Mouse (Mus musculus) limb, embryonic 15.5 days (tissue): ENCODE results near the gene Trpm5. TPM values are rescaled to one million over a fixed set of nuclear protein-coding genes. Genes with fewer than 3 reads are reported as not detected.

ENCODE experiments used
- ATAC-seq: fragments of 200-750 bp; cut with Nextera tagmentation; 2 replicates; pipeline ENCODE4 v1.8.0; 2017; ENCODE audit warnings: low read depth, moderate TSS enrichment; ENCODE audit not compliant: insufficient number of reproducible peaks, low FRiP score, low TSS enrichment
- H3K27ac ChIP-seq: fragments of 300-500 bp; sonication (generic); 2 replicates; pipeline ENCODE4 v1.5.1; 2015; ENCODE audit warnings: moderate library complexity, mild to moderate bottlenecking, inconsistent platforms
- H3K27me3 ChIP-seq: fragments of 300-500 bp; sonication (generic); 2 replicates; pipeline ENCODE4 v1.6.1; 2015; ENCODE audit warnings: inconsistent platforms
- H3K36me3 ChIP-seq: fragments of 300-500 bp; sonication (generic); 2 replicates; pipeline ENCODE4 v1.6.1; 2015; ENCODE audit warnings: inconsistent platforms
- H3K4me1 ChIP-seq: fragments of 300-500 bp; sonication (generic); 2 replicates; pipeline ENCODE4 v1.6.1; 2015; ENCODE audit warnings: inconsistent platforms
- H3K4me2 ChIP-seq: fragments of 300-500 bp; sonication (generic); 2 replicates; pipeline ENCODE4 v1.6.1; 2015; ENCODE audit warnings: mild to moderate bottlenecking, inconsistent platforms
- H3K4me3 ChIP-seq: fragments of 300-500 bp; sonication (generic); 2 replicates; pipeline ENCODE4 v1.5.1; 2015; ENCODE audit warnings: mild to moderate bottlenecking, inconsistent platforms
- H3K9ac ChIP-seq: fragments of 300-500 bp; sonication (generic); 2 replicates; pipeline ENCODE4 v1.6.1; 2015; ENCODE audit warnings: inconsistent platforms
- H3K9me3 ChIP-seq: fragments of 300-500 bp; sonication (generic); 2 replicates; pipeline ENCODE4 v1.6.1; 2016; ENCODE audit warnings: inconsistent platforms
- WGBS: fragments of 180-500 bp; shearing (Covaris S2); methylation state at CpG from one replicate; pipeline ENCODE4 v1.1.7; 2015; 5-methylcytosine and 5-hydroxymethylcytosine counted together
- polyA plus RNA-seq: library from polyadenylated mRNA; unstranded; fragments of >200 nt; fragmentation: Nextera tagmentation; extraction: Ambion mirVana; gene quantifications from 2 replicates; pipeline ENCODE4 v1.2.1, GENCODE M21; 2015

The Trpm5 gene
- polyA plus RNA-seq, 1 experiment from 2014 or later = 22.1 TPM

- Histone ChIP-seq H3K4me1 (peaks cover 11% of the 10 kb centered on the region; the same call in 1 of the 2 replicates), H3K4me2 (no peak overlapping the region), H3K36me3 (no peaks in the 10 kb centered on the region), H3K4me3 (no peak overlapping the region), H3K9me3 (no peaks in the 10 kb centered on the region), H3K27ac (no peak overlapping the region), H3K27me3 (no peaks in the 10 kb centered on the region), H3K9ac (no peak overlapping the region)
- ATAC-seq = no peak; the same call in 1 of the 2 replicates
- WGBS = 90% methylated on average over 2 of the region's 2 CpGs
Measured at GRCm38 (mm10) chr7:143044049-143044825, 50.2 kb downstream of the Trpm5 start.

DNA sequence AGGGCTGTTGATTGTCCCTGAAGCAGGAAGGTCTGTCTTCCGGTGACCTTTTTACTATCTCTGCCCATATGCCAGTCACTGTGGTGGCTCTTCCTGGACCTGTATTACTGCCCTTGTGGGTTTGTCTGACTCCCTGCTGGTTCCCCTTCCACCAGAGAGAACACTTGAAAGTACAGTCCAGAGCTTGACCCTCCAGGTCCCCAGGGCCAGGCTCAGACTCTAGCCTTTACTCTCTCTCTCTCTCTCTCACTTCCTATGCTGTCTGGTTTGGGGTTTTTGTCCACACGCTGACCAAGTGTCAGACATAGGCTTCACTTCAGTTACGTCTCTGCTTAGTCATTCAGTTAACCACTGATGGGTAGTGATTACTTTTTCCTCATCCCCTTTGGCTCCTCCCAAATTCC lies 51.5 kb downstream of the Trpm5 start:
- H3K9me3 ChIP-seq = no peaks in the 10 kb centered on the region
- 83% methylated on average over 3 of the region's 3 CpGs for WGBS
- ATAC-seq = no peak

DNA sequence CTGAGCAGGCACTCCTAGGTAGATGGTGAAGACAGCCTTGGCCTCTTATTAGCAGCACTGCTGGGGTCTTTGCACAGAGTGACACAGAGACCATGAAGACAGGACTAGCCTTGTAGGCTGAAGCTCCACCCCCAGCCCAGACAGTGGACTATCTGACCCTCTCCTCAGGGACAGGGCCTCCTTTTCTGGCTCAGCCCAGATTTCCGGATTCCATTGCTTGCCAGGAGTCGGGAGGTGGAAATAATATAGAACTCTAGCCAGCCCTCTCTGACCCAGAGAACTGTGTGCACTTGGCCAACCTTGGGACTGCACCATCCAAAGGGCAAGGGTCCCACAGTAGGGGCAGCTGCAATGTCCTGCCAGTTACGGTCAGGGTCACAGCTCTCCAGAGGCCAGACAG lies 52.4 kb downstream of the Trpm5 start:
- Histone ChIP-seq H3K27me3 (no peaks in the 10 kb centered on the region), H3K27ac (0 out of 2 replicates have a peak overlapping the region, but pooled peaks have one; percentile 8)
- ATAC-seq = no peak

More for the DNA sequence above, 51.5 kb downstream of the Trpm5 start:
- H3K4me2 ChIP-seq = no peak overlapping the region
- H3K4me1 ChIP-seq = peaks cover 11% of the 10 kb centered on the region; the same call in 1 of the 2 replicates
- H3K9ac ChIP-seq = no peak overlapping the region
- no peak overlapping the region for H3K4me3 ChIP-seq
- H3K27ac ChIP-seq = no peak overlapping the region
- H3K27me3 ChIP-seq = no peaks in the 10 kb centered on the region
- H3K36me3 ChIP-seq = no peaks in the 10 kb centered on the region

DNA sequence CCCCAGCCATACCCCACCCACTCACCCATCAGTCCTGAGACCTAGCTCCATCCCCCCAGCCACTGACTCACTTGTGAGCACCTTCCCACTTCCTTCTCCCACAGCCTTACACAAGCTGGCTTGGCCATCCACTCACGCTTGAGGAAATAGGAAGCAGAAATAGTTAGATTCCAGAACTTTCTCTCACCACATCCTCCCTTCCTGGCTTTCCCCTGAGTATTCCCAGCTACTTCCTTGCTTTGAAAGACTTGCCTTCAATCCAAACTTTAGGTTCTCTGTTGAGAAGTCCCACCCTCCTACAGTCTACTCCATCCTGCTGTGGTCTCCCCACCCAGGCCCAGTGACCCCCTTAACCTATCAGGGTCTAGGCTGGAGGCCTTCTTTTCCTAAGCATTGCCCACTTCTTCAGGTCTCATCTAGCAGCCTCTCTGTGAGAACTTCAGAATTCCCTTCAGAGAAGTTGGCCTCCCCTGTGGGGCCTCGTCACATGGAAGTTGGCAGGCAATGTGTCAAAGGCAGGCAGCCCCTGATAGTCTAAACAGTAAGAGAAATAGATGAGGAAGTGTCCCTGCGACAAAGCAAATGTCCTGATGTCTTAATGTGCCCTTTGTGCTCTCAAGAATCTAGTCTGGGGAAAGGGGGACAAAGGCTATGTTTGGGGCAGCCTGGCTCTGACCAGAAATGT lies 53.2 kb downstream of the Trpm5 start:
- no peak overlapping the region for H3K4me2 ChIP-seq
- H3K27me3 ChIP-seq = no peaks in the 10 kb centered on the region
- 79% methylated on average over 3 of the region's 3 CpGs for WGBS
- no peak for ATAC-seq
- peaks cover 11% of the 10 kb centered on the region; the same call in 1 of the 2 replicates for H3K4me1 ChIP-seq
- no peak overlapping the region for H3K27ac ChIP-seq
- H3K36me3 ChIP-seq = peaks cover 4% of the 10 kb centered on the region; the same call in 1 of the 2 replicates
- no peaks in the 10 kb centered on the region for H3K9me3 ChIP-seq
- no peak overlapping the region for H3K9ac ChIP-seq
- no peak overlapping the region for H3K4me3 ChIP-seq

More for the DNA sequence above, 52.4 kb downstream of the Trpm5 start:
- no peak overlapping the region for H3K4me2 ChIP-seq
- H3K36me3 ChIP-seq = peaks cover 2% of the 10 kb centered on the region; the same call in 1 of the 2 replicates
- peaks cover 11% of the 10 kb centered on the region; the same call in 1 of the 2 replicates for H3K4me1 ChIP-seq
- no peaks in the 10 kb centered on the region for H3K9me3 ChIP-seq
- H3K9ac ChIP-seq = no peak overlapping the region
- 60% methylated on average over 3 of the region's 3 CpGs for WGBS
- H3K4me3 ChIP-seq = no peak overlapping the region

DNA sequence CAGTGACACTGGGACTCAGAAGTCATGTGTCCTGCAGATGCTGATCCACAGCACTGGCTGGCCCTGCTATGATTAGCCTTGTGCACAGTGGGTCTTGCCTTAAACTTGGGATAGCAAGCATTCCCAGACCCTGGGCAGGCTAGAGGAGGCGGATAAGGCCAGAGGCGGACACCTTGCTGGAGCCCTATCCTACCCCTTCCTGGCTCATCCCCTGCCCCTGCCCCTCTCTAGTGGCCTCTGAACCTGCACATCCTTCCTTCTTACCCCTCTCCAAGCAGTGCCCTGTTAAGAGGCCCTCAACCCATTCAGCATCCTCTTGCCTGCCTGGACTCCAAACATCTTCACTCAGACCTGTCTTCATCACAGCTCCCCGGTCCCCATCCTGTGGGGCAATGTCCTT lies 53.9 kb downstream of the Trpm5 start:
- no peaks in the 10 kb centered on the region for H3K27me3 ChIP-seq
- no peak overlapping the region for H3K4me3 ChIP-seq
- H3K36me3 ChIP-seq = peaks cover 4% of the 10 kb centered on the region; the same call in 1 of the 2 replicates
- no peak overlapping the region for H3K9ac ChIP-seq
- no peak overlapping the region for H3K27ac ChIP-seq
- H3K4me1 ChIP-seq = peaks cover 11% of the 10 kb centered on the region; the same call in 1 of the 2 replicates
- WGBS = 96% methylated on average over 3 of the region's 3 CpGs
- ATAC-seq = 0 out of 2 replicates have a peak, but pooled peaks have one; percentile 31
- H3K9me3 ChIP-seq = no peaks in the 10 kb centered on the region
- H3K4me2 ChIP-seq = no peak overlapping the region

DNA sequence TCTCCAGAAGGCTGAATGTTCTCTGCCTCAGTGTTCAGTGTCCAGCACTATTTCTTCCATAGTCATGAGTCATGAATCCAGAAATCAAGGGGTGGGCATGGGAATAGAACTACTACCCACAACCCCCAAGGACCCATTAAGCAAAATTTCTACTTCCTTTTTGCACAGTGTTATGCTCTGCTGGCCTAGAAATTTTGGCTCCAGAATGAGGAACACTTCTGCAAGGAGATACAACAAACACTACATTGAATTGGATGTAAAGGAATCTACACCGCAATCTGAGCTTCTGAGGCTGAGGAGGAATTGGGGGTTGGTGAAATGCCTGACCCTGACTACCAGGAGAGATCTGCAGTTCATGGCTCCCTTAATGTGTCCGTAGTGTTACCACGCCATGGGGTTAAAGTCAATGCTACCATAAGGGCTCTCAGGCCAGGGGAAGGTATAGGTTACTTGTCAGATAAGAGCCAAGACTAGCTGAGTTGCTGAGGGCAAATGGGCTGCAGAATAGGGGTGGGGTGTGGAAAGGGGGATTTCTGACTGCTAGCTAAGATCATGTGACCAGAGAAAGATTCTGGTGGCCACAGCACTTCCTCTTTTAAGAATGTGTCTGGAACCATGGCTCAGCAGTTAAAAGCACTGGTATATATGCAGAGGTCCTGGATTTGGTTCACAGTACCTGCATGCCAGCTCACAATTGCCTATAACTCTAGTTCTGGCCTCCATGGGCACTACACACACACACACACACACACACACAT lies 56.1 kb downstream of the Trpm5 start:
- ATAC-seq = no peak
- Histone ChIP-seq H3K4me2 (no peak overlapping the region), H3K4me1 (peaks cover 11% of the 10 kb centered on the region; the same call in 1 of the 2 replicates), H3K36me3 (peaks cover 6% of the 10 kb centered on the region; the same call in 1 of the 2 replicates), H3K4me3 (no peak overlapping the region), H3K9me3 (no peaks in the 10 kb centered on the region), H3K9ac (no peak overlapping the region), H3K27me3 (no peaks in the 10 kb centered on the region), H3K27ac (no peak overlapping the region)
- WGBS = 87% methylated on average over 3 of the region's 3 CpGs

GRCm38 (mm10) chr7:143037306-143037705 lies 57.1 kb downstream of the Trpm5 start:
- no peak overlapping the region for H3K27ac ChIP-seq

DNA sequence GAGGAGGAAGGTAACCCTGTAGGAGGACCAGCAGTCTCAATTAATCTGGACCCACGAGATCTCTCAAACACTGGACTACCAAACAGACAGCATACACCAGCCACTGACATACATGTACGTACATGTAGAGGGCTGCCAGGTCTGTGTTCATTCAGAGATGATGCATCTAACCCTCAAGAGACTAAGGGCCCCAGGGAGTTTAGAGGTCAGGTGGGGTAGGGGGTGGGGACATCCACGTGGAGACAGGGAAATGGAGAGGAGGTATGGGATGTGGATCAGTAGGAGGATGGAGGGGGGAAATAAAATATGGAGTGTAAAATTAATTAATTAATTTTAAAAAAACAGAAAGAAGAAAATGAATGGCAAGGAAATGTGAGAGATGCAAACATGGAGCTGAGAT lies 57.7 kb downstream of the Trpm5 start:
- Histone ChIP-seq H3K27me3 (no peaks in the 10 kb centered on the region), H3K27ac (no peak overlapping the region), H3K4me2 (no peak overlapping the region), H3K9ac (no peak overlapping the region), H3K9me3 (no peaks in the 10 kb centered on the region), H3K36me3 (peaks cover 13% of the 10 kb centered on the region), H3K4me1 (0 out of 2 replicates have a peak, but pooled peaks cover 3% of the 10 kb centered on the region), H3K4me3 (no peak overlapping the region)
- ATAC-seq = no peak
- WGBS = 59% methylated on average over 3 of the region's 3 CpGs

More at GRCm38 (mm10) chr7:143037306-143037705, 57.1 kb downstream of the Trpm5 start:
- Histone ChIP-seq H3K36me3 (peaks cover 12% of the 10 kb centered on the region), H3K4me3 (no peak overlapping the region), H3K9ac (no peak overlapping the region), H3K4me2 (no peak overlapping the region), H3K9me3 (no peaks in the 10 kb centered on the region), H3K4me1 (peaks cover 7% of the 10 kb centered on the region; the same call in 1 of the 2 replicates), H3K27me3 (no peaks in the 10 kb centered on the region)
- no peak for ATAC-seq
- WGBS = 90% methylated on average over 4 of the region's 4 CpGs

DNA sequence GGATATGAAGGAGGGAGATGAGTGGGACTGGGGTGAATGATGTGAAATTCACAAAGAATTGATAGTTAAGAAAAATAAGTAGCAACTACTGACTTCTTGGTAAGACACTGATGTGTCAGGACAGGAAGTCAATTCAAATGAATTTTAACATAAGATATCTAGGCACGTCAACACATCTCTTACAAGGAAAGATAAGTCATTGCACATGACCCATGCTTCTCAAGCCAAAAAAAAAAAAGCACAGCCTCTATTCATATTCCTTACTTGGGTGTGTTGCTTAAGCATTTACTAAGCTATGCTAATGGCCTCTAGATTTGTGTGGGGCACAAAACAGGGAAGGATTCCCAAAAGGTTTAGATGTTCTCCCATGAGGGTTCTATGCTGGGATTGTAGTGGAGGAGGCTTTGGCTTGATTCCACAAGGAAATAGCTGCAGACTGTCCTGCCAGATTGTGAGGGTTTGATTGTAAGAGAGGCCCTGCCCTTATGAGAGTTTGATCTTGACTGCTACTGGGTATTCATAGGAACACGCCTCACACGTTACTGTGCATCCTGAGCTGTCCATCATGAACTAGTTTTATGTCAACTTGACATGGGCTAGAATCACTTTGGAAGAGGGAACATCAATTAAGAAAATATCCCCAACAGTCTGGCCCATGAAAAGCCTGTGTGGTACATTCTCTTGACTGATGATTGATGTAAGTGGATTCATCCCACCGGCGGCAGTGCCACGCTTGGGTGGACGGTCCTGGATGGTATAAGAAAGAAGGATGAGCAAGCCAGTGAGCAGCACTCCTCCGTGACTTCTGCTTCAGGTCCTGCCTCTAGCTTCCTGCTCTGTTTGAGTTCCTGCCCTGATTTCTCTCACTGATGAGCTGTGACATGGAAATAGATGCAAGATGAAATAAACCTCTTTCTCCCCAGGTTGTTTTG lies 59.7 kb downstream of the Trpm5 start:
- Histone ChIP-seq H3K27me3 (no peaks in the 10 kb centered on the region), H3K9me3 (no peaks in the 10 kb centered on the region), H3K36me3 (peaks cover 22% of the 10 kb centered on the region), H3K27ac (no peak overlapping the region), H3K9ac (no peak overlapping the region), H3K4me1 (no peaks in the 10 kb centered on the region), H3K4me2 (no peak overlapping the region), H3K4me3 (no peak overlapping the region)
- 92% methylated on average over 8 of the region's 8 CpGs for WGBS
- no peak for ATAC-seq

- Histone ChIP-seq H3K9me3 (no peaks in the 10 kb centered on the region), H3K27me3 (no peaks in the 10 kb centered on the region), H3K9ac (no peak overlapping the region), H3K4me1 (no peaks in the 10 kb centered on the region), H3K27ac (no peak overlapping the region), H3K4me2 (no peak overlapping the region), H3K36me3 (peaks cover 22% of the 10 kb centered on the region), H3K4me3 (no peak overlapping the region)
- no peak for ATAC-seq
- WGBS = 90% methylated on average over 2 of the region's 2 CpGs
Measured at GRCm38 (mm10) chr7:143034112-143034511, 60.3 kb downstream of the Trpm5 start.

DNA sequence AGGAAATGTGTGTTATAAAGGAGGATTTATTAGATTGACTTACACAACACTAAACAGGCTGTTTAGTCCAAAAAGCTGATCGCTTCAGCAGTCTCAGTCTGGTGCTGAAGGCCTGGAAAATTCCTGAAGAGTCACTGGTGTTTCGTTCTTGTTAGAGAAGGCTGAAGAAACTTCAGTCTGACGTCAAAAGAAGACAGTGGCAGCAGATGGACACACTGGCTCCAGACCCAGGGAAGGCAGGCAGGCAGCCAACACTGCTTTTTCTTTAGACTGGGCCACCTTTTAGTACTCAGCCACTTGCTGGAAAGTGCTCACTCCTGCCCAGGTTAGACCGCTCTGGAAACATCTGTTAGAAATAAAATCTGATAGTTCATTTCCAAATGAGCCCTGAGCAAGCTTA lies 60.9 kb downstream of the Trpm5 start:
- H3K4me1 ChIP-seq = no peaks in the 10 kb centered on the region
- H3K4me2 ChIP-seq = no peak overlapping the region
- WGBS = 78% methylated on average over 4 of the region's 4 CpGs
- no peak overlapping the region for H3K27ac ChIP-seq
- no peak overlapping the region for H3K4me3 ChIP-seq
- ATAC-seq = no peak
- no peak overlapping the region for H3K9ac ChIP-seq
- peaks cover 24% of the 10 kb centered on the region for H3K36me3 ChIP-seq
- H3K27me3 ChIP-seq = no peaks in the 10 kb centered on the region
- no peaks in the 10 kb centered on the region for H3K9me3 ChIP-seq
